Mouse (Mus musculus) 3134 (cell line): ENCODE results near the gene Slc9a4.
"Not testable (repeated sequence)": the region's sequence is repeated elsewhere in the genome, so short reads cannot be mapped to it uniquely, and the experiment has no call there.

Experiments used
- DNase-seq: peaks from one replicate; pipeline ENCODE4 v3.0.0-alpha.2; 2011; ENCODE audit warnings: low spot score; ENCODE audit not compliant: insufficient read length; ENCODE audit errors: extremely low read depth

Gene Slc9a4

GRCm38 (mm10) chr1:40579784-40580183 lies at the start of gene Slc9a4:
Gene Slc9a4, plus strand, starts transcription at chr1:40580081.
- peak; percentile 15 for DNase-seq

GRCm38 (mm10) chr1:40537577-40537976 lies 42.3 kb upstream of the Slc9a4 start:
- DNase-seq = no peak

- peak; percentile 15 for DNase-seq
Observed at GRCm38 (mm10) chr1:40544650-40545049, 35.2 kb upstream of the Slc9a4 start.

- no peak for DNase-seq
Observed at GRCm38 (mm10) chr1:40546645-40547044, 33.2 kb upstream of the Slc9a4 start.

GRCm38 (mm10) chr1:40547064-40547572 lies 32.8 kb upstream of the Slc9a4 start:
- DNase-seq = no peak

GRCm38 (mm10) chr1:40547762-40548161 lies 32.1 kb upstream of the Slc9a4 start:
- no peak for DNase-seq

GRCm38 (mm10) chr1:40569374-40569773 lies 10.5 kb upstream of the Slc9a4 start:
- DNase-seq = no peak

- DNase-seq = no peak
Observed at GRCm38 (mm10) chr1:40580269-40580668, 388 bp downstream of the Slc9a4 start.

- peak; percentile 72 for DNase-seq
Observed at GRCm38 (mm10) chr1:40586776-40587175, 6.9 kb downstream of the Slc9a4 start.

GRCm38 (mm10) chr1:40590931-40591330 lies 11.1 kb downstream of the Slc9a4 start:
- no peak for DNase-seq

- no peak for DNase-seq
Observed at GRCm38 (mm10) chr1:40597822-40598221, 17.9 kb downstream of the Slc9a4 start.

GRCm38 (mm10) chr1:40599661-40600060 lies 19.8 kb downstream of the Slc9a4 start:
- DNase-seq = not testable (repeated sequence)

- no peak for DNase-seq
Observed at GRCm38 (mm10) chr1:40600394-40601327, 20.8 kb downstream of the Slc9a4 start.

- no peak for DNase-seq
Observed at GRCm38 (mm10) chr1:40601461-40601860, 21.6 kb downstream of the Slc9a4 start.

- DNase-seq = no peak
Observed at GRCm38 (mm10) chr1:40613219-40613618, 33.3 kb downstream of the Slc9a4 start.

GRCm38 (mm10) chr1:40619093-40619492 lies 39.2 kb downstream of the Slc9a4 start:
- DNase-seq = no peak

- no peak for DNase-seq
Observed at GRCm38 (mm10) chr1:40619871-40620270, 40.0 kb downstream of the Slc9a4 start.

GRCm38 (mm10) chr1:40624954-40625353 lies 45.1 kb downstream of the Slc9a4 start:
- DNase-seq = no peak

- no peak for DNase-seq
Observed at GRCm38 (mm10) chr1:40626954-40627353, 47.1 kb downstream of the Slc9a4 start.

GRCm38 (mm10) chr1:40628443-40628842 lies 48.6 kb downstream of the Slc9a4 start:
- DNase-seq = no peak

GRCm38 (mm10) chr1:40632407-40633062 lies 52.7 kb downstream of the Slc9a4 start:
- DNase-seq = no peak

GRCm38 (mm10) chr1:40634608-40635007 lies 54.7 kb downstream of the Slc9a4 start:
- no peak for DNase-seq
